Mouse (Mus musculus) CH12.LX (cell line): ENCODE results near the gene 2210010C04Rik.

Source experiments
- BHLHE40 ChIP-seq: IDR thresholded peaks from 2 replicates; pipeline ENCODE4 v1.6.1; 2011; ENCODE audit warnings: mild to moderate bottlenecking, low read depth, low read length, improper control_type of control experiment
- CHD2 ChIP-seq: IDR thresholded peaks from 2 replicates; pipeline ENCODE4 v1.6.1; 2011; ENCODE audit warnings: low read length, improper control_type of control experiment
- CTCF ChIP-seq, 2 experiments: IDR thresholded peaks in 1 of 2; conservative IDR thresholded peaks in 1 of 2; 2 replicates each; pipeline ENCODE4 v1.5.1; 2011 to 2012; ENCODE audit warnings: low read depth in 2 of 2, low read length in 2 of 2, improper control_type of control experiment in 1 of 2, inconsistent platforms in 1 of 2, mild to moderate bottlenecking in 1 of 2, moderate library complexity in 1 of 2
- ETS1 ChIP-seq: conservative IDR thresholded peaks from 2 replicates; pipeline ENCODE4 v1.6.1; 2012; ENCODE audit warnings: low read depth, mild to moderate bottlenecking, inconsistent platforms, low read length, improper control_type of control experiment, moderate library complexity
- GABPA ChIP-seq: IDR thresholded peaks from 2 replicates; pipeline ENCODE4 v1.6.1; 2012; ENCODE audit warnings: low read depth, low read length, improper control_type of control experiment, inconsistent platforms; ENCODE audit not compliant: insufficient replicate concordance
- JUND ChIP-seq: conservative IDR thresholded peaks from 2 replicates; pipeline ENCODE4 v1.6.1; 2011; ENCODE audit warnings: low read depth, low read length, improper control_type of control experiment
- MAFK ChIP-seq: IDR thresholded peaks from 2 replicates; pipeline ENCODE4 v1.6.1; 2011; ENCODE audit warnings: low read length, improper control_type of control experiment; ENCODE audit not compliant: insufficient replicate concordance
- MAX ChIP-seq: IDR thresholded peaks from 2 replicates; pipeline ENCODE4 v1.6.1; 2011; ENCODE audit warnings: low read length, improper control_type of control experiment
- NELFE ChIP-seq: IDR thresholded peaks from 2 replicates; pipeline ENCODE4 v1.6.1; 2011; ENCODE audit warnings: low read depth, low read length, improper control_type of control experiment
- POLR2A ChIP-seq: IDR thresholded peaks from 2 replicates; pipeline ENCODE4 v1.6.1; 2011; ENCODE audit warnings: low read depth, mild to moderate bottlenecking, improper control_type of control experiment, low read length
- SIN3A ChIP-seq: IDR thresholded peaks from 2 replicates; pipeline ENCODE4 v1.6.1; 2012; ENCODE audit warnings: low read length, improper control_type of control experiment, inconsistent platforms
- SMC3 ChIP-seq: IDR thresholded peaks from 2 replicates; pipeline ENCODE4 v1.6.1; 2011; ENCODE audit warnings: low read depth, low read length, improper control_type of control experiment
- USF1 ChIP-seq: IDR thresholded peaks from 2 replicates; pipeline ENCODE4 v1.6.1; 2014; ENCODE audit warnings: low read depth, mild to moderate bottlenecking, inconsistent platforms, low read length, improper control_type of control experiment
- USF2 ChIP-seq: conservative IDR thresholded peaks from 2 replicates; pipeline ENCODE4 v1.6.1; 2011; ENCODE audit warnings: low read depth, low read length, improper control_type of control experiment

DNA sequence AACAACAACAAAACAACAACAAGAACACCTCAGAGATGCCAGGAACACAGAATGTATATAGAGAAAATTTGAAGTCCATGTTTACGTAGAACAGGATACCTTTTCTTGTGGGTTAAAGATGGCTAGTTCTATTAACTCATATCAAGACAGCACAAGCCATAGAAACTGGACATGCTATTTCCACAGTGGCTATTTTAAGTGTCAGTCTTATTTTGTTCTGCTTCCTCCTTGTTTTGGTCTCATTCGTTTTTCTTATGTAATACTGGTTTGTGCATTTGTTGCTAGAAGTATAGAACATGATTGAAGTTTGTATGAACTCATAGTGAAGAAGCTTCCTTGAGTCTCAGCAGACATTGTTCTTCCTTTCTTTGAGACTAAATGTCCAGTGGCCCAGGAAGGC is 16.2 kb downstream of the 2210010C04Rik start:
- TF ChIP-seq MAFK (no peak), USF1 (no peak), SIN3A (no peak), POLR2A (no peak), GABPA (no peak), NELFE (no peak), CTCF (conservative IDR thresholded peaks at IDR 0.05 in 1 of 2, IDR thresholded peaks at IDR 0.05 in 1 of 2; ENCODE audit: low read depth in 2 of 2, low read length in 2 of 2) (no peak), USF2 (no peak), JUND (no peak), ETS1 (no peak), MAX (no peak), SMC3 (no peak), BHLHE40 (no peak), CHD2 (no peak)
